Mouse (Mus musculus): Measurements from ENCODE around the gene Tmem268. TPM values are rescaled to one million over a fixed set of nuclear protein-coding genes. Genes with fewer than 3 reads are reported as not detected.
A peak's percentile ranks its signal among the peaks of the same experiment; 100 is the strongest.

The Tmem268 gene
- polyA plus RNA-seq (2014; fragmentation: Nextera tagmentation; extraction: Ambion mirVana): 5.3 and 7.8 TPM in 2 replicates

DNA sequence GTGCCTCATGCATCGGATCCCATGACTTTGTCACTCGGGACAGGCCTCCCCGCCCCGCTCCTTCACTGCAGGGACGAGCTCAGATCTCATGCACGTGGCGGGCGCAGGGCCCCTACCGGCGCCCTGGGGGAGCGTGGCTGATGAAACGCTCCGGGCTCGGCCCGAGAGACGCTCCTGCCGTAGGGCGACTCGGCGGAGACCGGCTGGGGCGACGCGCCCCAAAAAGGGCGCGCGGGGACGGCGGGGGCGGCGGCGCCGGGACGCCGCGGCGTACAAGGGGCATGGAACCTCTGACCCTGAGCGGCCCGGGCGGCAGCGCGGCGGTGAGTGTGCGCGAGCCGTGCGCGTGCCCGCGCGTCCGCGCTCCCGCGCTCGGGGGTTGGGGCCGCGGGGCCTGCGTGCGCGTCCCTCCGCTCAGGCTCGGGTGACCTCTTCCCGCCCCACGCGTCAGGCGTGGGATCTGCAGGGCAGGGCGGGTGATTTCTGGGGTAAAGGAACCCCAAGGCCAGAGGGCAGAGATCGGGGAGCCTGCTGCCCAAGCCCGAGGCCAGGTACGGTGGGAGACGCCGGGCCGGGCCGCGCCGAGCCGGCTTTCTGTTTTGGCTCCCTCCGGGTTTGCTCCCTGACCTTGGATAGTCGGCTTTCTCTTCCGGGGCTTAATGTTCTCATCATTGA lies at the start of gene Tmem268:
Gene Tmem268, plus strand, starts transcription at position 375 of the 675 bp plus-strand sequence.
- H3K27me3 ChIP-seq (replicated peaks; ENCODE audit: control insufficient read depth, insufficient read depth, low read length): no peaks in the 10 kb centered on the region
- peak within 1 kb of the TSS; percentile 73 for H3K4me2 ChIP-seq (ENCODE audit: low read depth, low read length)
- peak within 1 kb of the TSS; percentile 82 for H3K9ac ChIP-seq (ENCODE audit: low read depth, low read length)
- H3K4me1 ChIP-seq (ENCODE audit: control insufficient read depth, insufficient read depth, low read length): peaks cover 17% of the 10 kb centered on the region
- H3K9me3 ChIP-seq (ENCODE audit: control insufficient read depth, low read length): no peaks in the 10 kb centered on the region
- peaks cover 16% of the 10 kb centered on the region; the same call in 1 of the 2 replicates for H3K36me3 ChIP-seq (ENCODE audit: control insufficient read depth, insufficient read depth, low read length)
- peak within 1 kb of the TSS; percentile 60 for H3K4me3 ChIP-seq (ENCODE audit: low read depth, low read length)
- H3K27ac ChIP-seq (replicated peaks; ENCODE audit: low read depth, low read length): peak within 1 kb of the TSS; percentile 42
- WGBS: under 1% methylated on average over 39 of the region's 81 CpGs
- ATAC-seq (ENCODE audit: low read depth) (peak; percentile 85), DNase-seq (ENCODE audit: low spot score) (peak; percentile 80)

DNA sequence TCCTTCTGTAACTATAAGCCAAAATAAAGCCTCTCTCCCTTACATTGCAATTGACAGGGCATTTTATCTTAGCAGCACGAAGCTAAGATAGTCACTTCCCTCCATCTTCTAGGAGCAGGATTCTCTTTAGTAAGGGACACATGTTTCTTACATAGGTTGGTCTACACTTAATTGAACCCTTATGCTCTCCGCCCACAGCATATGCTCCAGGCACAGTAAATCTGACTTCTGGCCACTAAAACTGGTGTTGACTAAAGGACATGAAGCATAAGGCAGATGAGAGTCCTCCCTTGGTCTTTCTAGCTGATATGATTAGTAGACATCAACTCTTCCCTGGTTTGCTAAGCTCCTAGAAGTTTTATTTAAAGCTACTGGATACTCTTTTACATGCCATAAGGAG lies 45.7 kb upstream of the Tmem268 start:
- 70% methylated on average over 2 of the region's 2 CpGs for WGBS
- Histone ChIP-seq H3K4me3 (ENCODE audit: low read depth, low read length) (no peak overlapping the region), H3K4me2 (ENCODE audit: low read depth, low read length) (no peak overlapping the region), H3K9me3 (ENCODE audit: control insufficient read depth, low read length) (no peaks in the 10 kb centered on the region), H3K27ac (replicated peaks; ENCODE audit: low read depth, low read length) (no peak overlapping the region), H3K27me3 (replicated peaks; ENCODE audit: control insufficient read depth, insufficient read depth, low read length) (no peaks in the 10 kb centered on the region), H3K36me3 (ENCODE audit: control insufficient read depth, insufficient read depth, low read length) (no peaks in the 10 kb centered on the region), H3K9ac (ENCODE audit: low read depth, low read length) (no peak overlapping the region), H3K4me1 (ENCODE audit: control insufficient read depth, insufficient read depth, low read length) (no peaks in the 10 kb centered on the region)
- ATAC-seq (ENCODE audit: low read depth) (no peak), DNase-seq (ENCODE audit: low spot score) (no peak)

GRCm38 (mm10) chr4:63514454-63514984 lies 44.1 kb upstream of the Tmem268 start:
- 64% methylated on average over 4 of the region's 4 CpGs for WGBS
- DNase-seq (ENCODE audit: low spot score): no peak
- Histone ChIP-seq H3K4me1 (ENCODE audit: control insufficient read depth, insufficient read depth, low read length) (no peaks in the 10 kb centered on the region), H3K36me3 (ENCODE audit: control insufficient read depth, insufficient read depth, low read length) (no peaks in the 10 kb centered on the region), H3K27me3 (replicated peaks; ENCODE audit: control insufficient read depth, insufficient read depth, low read length) (no peaks in the 10 kb centered on the region), H3K4me3 (ENCODE audit: low read depth, low read length) (no peak overlapping the region), H3K27ac (replicated peaks; ENCODE audit: low read depth, low read length) (no peak overlapping the region), H3K4me2 (ENCODE audit: low read depth, low read length) (no peak overlapping the region), H3K9ac (ENCODE audit: low read depth, low read length) (no peak overlapping the region), H3K9me3 (ENCODE audit: control insufficient read depth, low read length) (no peaks in the 10 kb centered on the region)
- no peak for ATAC-seq (ENCODE audit: low read depth)

GRCm38 (mm10) chr4:63515021-63515420 lies 43.6 kb upstream of the Tmem268 start:
- no peak overlapping the region for H3K4me3 ChIP-seq (ENCODE audit: low read depth, low read length)
- H3K27ac ChIP-seq (replicated peaks; ENCODE audit: low read depth, low read length): no peak overlapping the region
- no peaks in the 10 kb centered on the region for H3K9me3 ChIP-seq (ENCODE audit: control insufficient read depth, low read length)
- ATAC-seq (ENCODE audit: low read depth) (no peak), DNase-seq (ENCODE audit: low spot score) (no peak)
- no peaks in the 10 kb centered on the region for H3K36me3 ChIP-seq (ENCODE audit: control insufficient read depth, insufficient read depth, low read length)
- no peak overlapping the region for H3K9ac ChIP-seq (ENCODE audit: low read depth, low read length)
- WGBS: 71% methylated on average over 5 of the region's 5 CpGs
- H3K4me1 ChIP-seq (ENCODE audit: control insufficient read depth, insufficient read depth, low read length): no peaks in the 10 kb centered on the region
- no peaks in the 10 kb centered on the region for H3K27me3 ChIP-seq (replicated peaks; ENCODE audit: control insufficient read depth, insufficient read depth, low read length)
- H3K4me2 ChIP-seq (ENCODE audit: low read depth, low read length): no peak overlapping the region

DNA sequence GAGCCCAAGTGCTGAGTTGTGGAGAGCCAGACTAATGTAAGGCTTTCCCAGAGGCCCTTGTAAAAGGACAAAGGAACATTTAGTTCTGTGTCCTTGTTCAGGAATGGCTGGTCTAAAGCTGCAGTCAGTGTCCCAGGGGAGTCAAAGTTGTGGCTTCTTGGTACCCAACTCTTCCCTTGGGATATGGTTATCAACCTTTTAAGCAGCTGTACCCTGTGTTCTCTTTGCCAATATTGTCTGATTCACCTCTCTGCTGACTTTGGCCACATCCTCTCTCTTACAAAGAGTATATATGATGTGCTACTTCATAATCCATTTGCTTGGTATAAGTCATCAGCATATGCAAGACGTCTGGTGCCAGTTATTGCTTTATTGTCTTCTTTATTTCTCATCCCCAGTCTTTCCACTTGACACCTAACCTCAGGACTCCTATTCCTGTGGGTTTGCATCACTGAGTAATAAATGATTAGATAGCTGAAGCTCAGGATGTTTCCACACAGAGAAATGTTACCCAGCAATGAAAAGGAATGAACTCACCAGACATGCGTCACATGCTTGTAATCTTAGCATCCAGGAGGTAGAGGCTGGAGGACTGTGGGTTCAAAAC lies 36.7 kb upstream of the Tmem268 start:
- DNase-seq (ENCODE audit: low spot score) (no peak), ATAC-seq (ENCODE audit: low read depth) (no peak)
- Histone ChIP-seq H3K4me2 (ENCODE audit: low read depth, low read length) (no peak overlapping the region), H3K9me3 (ENCODE audit: control insufficient read depth, low read length) (no peaks in the 10 kb centered on the region), H3K27me3 (replicated peaks; ENCODE audit: control insufficient read depth, insufficient read depth, low read length) (no peaks in the 10 kb centered on the region), H3K36me3 (ENCODE audit: control insufficient read depth, insufficient read depth, low read length) (no peaks in the 10 kb centered on the region), H3K4me1 (ENCODE audit: control insufficient read depth, insufficient read depth, low read length) (no peaks in the 10 kb centered on the region), H3K4me3 (ENCODE audit: low read depth, low read length) (no peak overlapping the region), H3K9ac (ENCODE audit: low read depth, low read length) (no peak overlapping the region), H3K27ac (replicated peaks; ENCODE audit: low read depth, low read length) (no peak overlapping the region)
- 82% methylated on average over 2 of the region's 2 CpGs for WGBS

DNA sequence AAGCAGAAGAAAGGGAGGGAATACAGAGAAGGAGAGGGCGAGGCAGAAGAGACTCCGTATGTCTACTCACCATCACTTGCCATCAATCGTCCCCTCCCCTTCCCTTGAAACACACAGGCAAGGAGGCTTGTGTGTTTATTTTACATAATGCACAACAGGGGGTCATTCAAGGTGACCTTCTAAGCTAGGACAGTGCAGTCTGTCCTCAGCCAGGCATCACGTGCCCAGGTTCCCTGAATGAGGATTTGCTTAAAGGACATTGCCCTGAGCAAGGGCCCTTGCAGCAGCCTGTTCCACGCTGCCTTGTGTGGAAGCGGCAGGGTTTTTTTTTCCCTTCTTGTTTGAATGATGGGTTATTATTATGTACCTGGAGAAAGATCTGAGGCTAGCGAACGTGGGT lies 33.1 kb upstream of the Tmem268 start:
- Histone ChIP-seq H3K9ac (ENCODE audit: low read depth, low read length) (no peak overlapping the region), H3K27ac (replicated peaks; ENCODE audit: low read depth, low read length) (no peak overlapping the region), H3K27me3 (replicated peaks; ENCODE audit: control insufficient read depth, insufficient read depth, low read length) (no peaks in the 10 kb centered on the region), H3K36me3 (ENCODE audit: control insufficient read depth, insufficient read depth, low read length) (no peaks in the 10 kb centered on the region), H3K9me3 (ENCODE audit: control insufficient read depth, low read length) (no peaks in the 10 kb centered on the region), H3K4me1 (ENCODE audit: control insufficient read depth, insufficient read depth, low read length) (no peaks in the 10 kb centered on the region), H3K4me3 (ENCODE audit: low read depth, low read length) (no peak overlapping the region), H3K4me2 (ENCODE audit: low read depth, low read length) (no peak overlapping the region)
- no peak for ATAC-seq (ENCODE audit: low read depth)
- DNase-seq (ENCODE audit: low spot score): no peak
- 76% methylated on average over 8 of the region's 8 CpGs for WGBS

DNA sequence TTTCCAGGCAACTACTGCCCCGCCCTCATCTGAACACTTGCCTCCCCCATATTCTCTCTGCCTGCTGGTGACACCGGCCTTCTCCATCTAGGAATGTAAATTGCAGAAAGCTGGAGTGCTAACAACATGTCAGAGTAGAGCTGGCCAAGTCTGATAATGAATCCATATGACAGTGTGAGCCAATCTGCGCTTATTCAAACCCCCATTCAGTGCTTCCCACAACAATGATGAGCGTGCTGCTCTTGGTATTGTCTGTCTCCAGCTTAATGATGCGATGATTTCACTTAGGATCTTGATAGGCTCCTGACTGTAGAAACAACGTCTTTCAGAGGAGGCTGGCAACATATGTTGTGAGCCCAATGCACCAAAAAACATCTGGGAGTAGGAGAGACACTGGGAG lies 29.6 kb upstream of the Tmem268 start:
- ATAC-seq (ENCODE audit: low read depth) (no peak), DNase-seq (ENCODE audit: low spot score) (peak; percentile 53)
- WGBS: 72% methylated on average over 6 of the region's 6 CpGs
- no peak overlapping the region for H3K27ac ChIP-seq (replicated peaks; ENCODE audit: low read depth, low read length)
- no peak overlapping the region for H3K9ac ChIP-seq (ENCODE audit: low read depth, low read length)
- no peak overlapping the region for H3K4me3 ChIP-seq (ENCODE audit: low read depth, low read length)
- no peak overlapping the region for H3K4me2 ChIP-seq (ENCODE audit: low read depth, low read length)
- no peaks in the 10 kb centered on the region for H3K4me1 ChIP-seq (ENCODE audit: control insufficient read depth, insufficient read depth, low read length)
- no peaks in the 10 kb centered on the region for H3K36me3 ChIP-seq (ENCODE audit: control insufficient read depth, insufficient read depth, low read length)
- no peaks in the 10 kb centered on the region for H3K27me3 ChIP-seq (replicated peaks; ENCODE audit: control insufficient read depth, insufficient read depth, low read length)
- no peaks in the 10 kb centered on the region for H3K9me3 ChIP-seq (ENCODE audit: control insufficient read depth, low read length)

- Histone ChIP-seq H3K4me2 (ENCODE audit: low read depth, low read length) (no peak overlapping the region), H3K36me3 (ENCODE audit: control insufficient read depth, insufficient read depth, low read length) (no peaks in the 10 kb centered on the region), H3K9ac (ENCODE audit: low read depth, low read length) (no peak overlapping the region), H3K4me3 (ENCODE audit: low read depth, low read length) (no peak overlapping the region), H3K9me3 (ENCODE audit: control insufficient read depth, low read length) (no peaks in the 10 kb centered on the region), H3K27me3 (replicated peaks; ENCODE audit: control insufficient read depth, insufficient read depth, low read length) (no peaks in the 10 kb centered on the region), H3K4me1 (ENCODE audit: control insufficient read depth, insufficient read depth, low read length) (no peaks in the 10 kb centered on the region), H3K27ac (replicated peaks; ENCODE audit: low read depth, low read length) (no peak overlapping the region)
- WGBS: 77% methylated on average over 7 of the region's 7 CpGs
- no peak for ATAC-seq (ENCODE audit: low read depth)
- no peak for DNase-seq (ENCODE audit: low spot score)
Observed at GRCm38 (mm10) chr4:63530409-63530808, 28.2 kb upstream of the Tmem268 start.

GRCm38 (mm10) chr4:63537602-63538001 lies 21.0 kb upstream of the Tmem268 start:
- DNase-seq (ENCODE audit: low spot score) (no peak), ATAC-seq (ENCODE audit: low read depth) (no peak)
- H3K4me3 ChIP-seq (ENCODE audit: low read depth, low read length): no peak overlapping the region
- no peaks in the 10 kb centered on the region for H3K9me3 ChIP-seq (ENCODE audit: control insufficient read depth, low read length)
- no peak overlapping the region for H3K4me2 ChIP-seq (ENCODE audit: low read depth, low read length)
- no peak overlapping the region for H3K27ac ChIP-seq (replicated peaks; ENCODE audit: low read depth, low read length)
- no peaks in the 10 kb centered on the region for H3K36me3 ChIP-seq (ENCODE audit: control insufficient read depth, insufficient read depth, low read length)
- WGBS: 85% methylated on average over 4 of the region's 4 CpGs
- no peaks in the 10 kb centered on the region for H3K4me1 ChIP-seq (ENCODE audit: control insufficient read depth, insufficient read depth, low read length)
- H3K27me3 ChIP-seq (replicated peaks; ENCODE audit: control insufficient read depth, insufficient read depth, low read length): no peaks in the 10 kb centered on the region
- no peak overlapping the region for H3K9ac ChIP-seq (ENCODE audit: low read depth, low read length)
